In the genomic region with DNA sequence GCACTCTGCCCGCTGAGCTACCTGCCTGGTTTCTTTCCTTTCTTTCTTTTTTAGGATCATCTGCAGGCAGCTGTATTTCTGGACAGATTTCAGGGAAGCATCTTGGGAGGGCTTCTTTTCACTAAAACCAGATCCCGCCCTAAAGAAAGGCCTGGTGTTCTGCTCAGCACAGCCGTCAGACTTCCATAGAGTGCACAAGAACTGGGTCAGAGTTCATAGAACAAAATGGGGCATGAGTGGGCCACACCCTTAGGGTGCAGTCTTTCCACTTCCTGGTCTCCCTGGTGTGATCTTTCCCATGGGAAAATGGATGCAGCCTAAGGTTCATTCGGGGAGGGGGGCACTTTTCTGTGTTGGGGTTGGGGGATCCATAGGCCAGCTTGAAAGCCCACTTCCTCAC, we compare ENCODE assay signal across 28 mouse cellular contexts. TPM values are rescaled to one million over a fixed set of nuclear protein-coding genes. Genes with fewer than 3 reads are reported as not detected.
DNase-seq lines count a peak whose midpoint lies in the region; ATAC-seq and TF ChIP-seq lines count a peak whose summit lies in the region.
"Had no signal": no experiment of that assay in that cellular context is flagged by ENCODE, and none has a peak within 500 bp of the region (broad histone marks: within the 10 kb centered on the region; RNA-seq: fewer than 3 reads in every experiment).

No protein-coding gene starts in this region.

- no peak overlapping the region for H3K27ac ChIP-seq in heart, embryonic 10.5 days
- no peak overlapping the region for H3K27ac ChIP-seq in heart, embryonic 11.5 days (ENCODE audit: low read depth, low read length)
- no peak overlapping the region for H3K27ac ChIP-seq in intestine, embryonic 16.5 days (ENCODE audit: low read length)
- H3K27ac ChIP-seq in stomach, postnatal 0 days (replicated peaks): peak overlapping the region; percentile 13
- no peak overlapping the region for H3K27ac ChIP-seq in hindbrain, embryonic 12.5 days
- H3K27ac ChIP-seq: embryonic facial prominence, embryonic 12.5 days; embryonic facial prominence, embryonic 15.5 days; heart, adult 2 months; heart, embryonic 15.5 days; hindbrain, embryonic 15.5 days had no signal

- DNase-seq in heart, embryonic 10.5 days (ENCODE audit: low spot score): peak; percentile 64
- peak; percentile 24 for DNase-seq in ZHBTc4 (ENCODE audit: low read depth, low spot score)
- peak; percentile 43 for DNase-seq in stomach, postnatal 0 days (ENCODE audit: low spot score)
- DNase-seq in urinary bladder, postnatal 10 days (ENCODE audit: low spot score): no peak
- DNase-seq: adrenal gland, adult 2 months; adrenal gland, postnatal 14 days; B cell, adult 2 months; cerebellum, adult 11 months; cerebellum, adult 2 months; cerebellum, adult 9-11 months; cerebellum, postnatal 25 days; forebrain, postnatal 0 days; gastrocnemius, postnatal 25 days; heart, adult 2 months; heart, postnatal 10 days; heart, postnatal 4 days had no signal

- TF ChIP-seq CTCF in stomach, postnatal 0 days (IDR thresholded peaks at IDR 0.05; ENCODE audit: low read depth): no peak

- no peaks in the 10 kb centered on the region for H3K27me3 ChIP-seq in heart, embryonic 10.5 days (ENCODE audit: insufficient read depth, poor library complexity, severe bottlenecking)
- H3K27me3 ChIP-seq in heart, embryonic 11.5 days (ENCODE audit: control insufficient read depth, insufficient read depth, low read length): peaks cover 2% of the 10 kb centered on the region; the same call in 1 of the 2 replicates
- no peaks in the 10 kb centered on the region for H3K27me3 ChIP-seq in intestine, embryonic 16.5 days (replicated peaks; ENCODE audit: control insufficient read depth, insufficient read depth, low read length)
- no peaks in the 10 kb centered on the region for H3K27me3 ChIP-seq in stomach, postnatal 0 days (ENCODE audit: control insufficient read depth, insufficient read depth, low read length)
- H3K27me3 ChIP-seq in hindbrain, embryonic 12.5 days: no peaks in the 10 kb centered on the region
- H3K27me3 ChIP-seq: embryonic facial prominence, embryonic 12.5 days; embryonic facial prominence, embryonic 15.5 days; heart, embryonic 15.5 days; hindbrain, embryonic 15.5 days had no signal

- TF ChIP-seq EP300 in stomach, postnatal 0 days (optimal IDR thresholded peaks at IDR 0.05): peak; percentile 43

- no peaks in the 10 kb centered on the region for H3K9me3 ChIP-seq in heart, embryonic 10.5 days
- no peaks in the 10 kb centered on the region for H3K9me3 ChIP-seq in heart, embryonic 11.5 days (replicated peaks; ENCODE audit: control insufficient read depth, low read length)
- no peaks in the 10 kb centered on the region for H3K9me3 ChIP-seq in intestine, embryonic 16.5 days (ENCODE audit: control insufficient read depth, low read length)
- H3K9me3 ChIP-seq in stomach, postnatal 0 days (ENCODE audit: control insufficient read depth, low read length): no peaks in the 10 kb centered on the region
- no peaks in the 10 kb centered on the region for H3K9me3 ChIP-seq in hindbrain, embryonic 12.5 days (replicated peaks)
- H3K9me3 ChIP-seq: embryonic facial prominence, embryonic 12.5 days; embryonic facial prominence, embryonic 15.5 days; heart, embryonic 15.5 days; hindbrain, embryonic 15.5 days had no signal

- no peaks in the 10 kb centered on the region for H3K36me3 ChIP-seq in heart, embryonic 10.5 days
- H3K36me3 ChIP-seq in heart, embryonic 11.5 days (ENCODE audit: control insufficient read depth, insufficient read depth, low read length): no peaks in the 10 kb centered on the region
- no peaks in the 10 kb centered on the region for H3K36me3 ChIP-seq in intestine, embryonic 16.5 days (ENCODE audit: control insufficient read depth, insufficient read depth, low read length)
- no peaks in the 10 kb centered on the region for H3K36me3 ChIP-seq in stomach, postnatal 0 days (ENCODE audit: control insufficient read depth, insufficient read depth, low read length)
- H3K36me3 ChIP-seq in hindbrain, embryonic 12.5 days: no peaks in the 10 kb centered on the region
- H3K36me3 ChIP-seq: embryonic facial prominence, embryonic 12.5 days; embryonic facial prominence, embryonic 15.5 days; G1E; heart, embryonic 12.5 days; heart, embryonic 15.5 days; hindbrain, embryonic 15.5 days had no signal

- no peak overlapping the region for H3K4me3 ChIP-seq in heart, embryonic 10.5 days
- no peak overlapping the region for H3K4me3 ChIP-seq in heart, embryonic 11.5 days (ENCODE audit: low read depth, low read length)
- no peak overlapping the region for H3K4me3 ChIP-seq in intestine, embryonic 16.5 days (ENCODE audit: low read length)
- no peak overlapping the region for H3K4me3 ChIP-seq in stomach, postnatal 0 days (ENCODE audit: low read depth, low read length)
- H3K4me3 ChIP-seq in hindbrain, embryonic 12.5 days: no peak overlapping the region
- H3K4me3 ChIP-seq: embryonic facial prominence, embryonic 12.5 days; embryonic facial prominence, embryonic 15.5 days; heart, adult 2 months; heart, embryonic 12.5 days; heart, embryonic 15.5 days; hindbrain, embryonic 15.5 days had no signal

- ATAC-seq in heart, embryonic 11.5 days (replicated peaks; ENCODE audit: insufficient number of reproducible peaks, low FRiP score, low TSS enrichment): no peak
- peak; percentile 82 for ATAC-seq in intestine, embryonic 16.5 days
- peak; percentile 94 for ATAC-seq in stomach, postnatal 0 days (ENCODE audit: low FRiP score, low TSS enrichment)
- no peak for ATAC-seq in hindbrain, embryonic 12.5 days (ENCODE audit: low FRiP score)
- ATAC-seq: forebrain, embryonic 14.5 days; forebrain, postnatal 0 days; Patski had no signal

- no peak overlapping the region for H3K4me2 ChIP-seq in heart, embryonic 11.5 days
- H3K4me2 ChIP-seq in intestine, embryonic 16.5 days (ENCODE audit: low read depth, low read length): no peak overlapping the region
- no peak overlapping the region for H3K4me2 ChIP-seq in stomach, postnatal 0 days (replicated peaks; ENCODE audit: low read depth)
- H3K4me2 ChIP-seq in hindbrain, embryonic 12.5 days (replicated peaks): no peak overlapping the region
- H3K4me2 ChIP-seq: embryonic facial prominence, embryonic 12.5 days; embryonic facial prominence, embryonic 15.5 days; heart, embryonic 12.5 days; heart, embryonic 15.5 days; hindbrain, embryonic 15.5 days had no signal

- H3K4me1 ChIP-seq in heart, embryonic 10.5 days: no peaks in the 10 kb centered on the region
- no peaks in the 10 kb centered on the region for H3K4me1 ChIP-seq in heart, embryonic 11.5 days (ENCODE audit: control insufficient read depth, insufficient read depth, low read length)
- H3K4me1 ChIP-seq in intestine, embryonic 16.5 days (ENCODE audit: control insufficient read depth, insufficient read depth, low read length): peaks cover 6% of the 10 kb centered on the region; the same call in 1 of the 2 replicates
- no peaks in the 10 kb centered on the region for H3K4me1 ChIP-seq in stomach, postnatal 0 days (replicated peaks; ENCODE audit: control insufficient read depth, insufficient read depth)
- H3K4me1 ChIP-seq in hindbrain, embryonic 12.5 days: no peaks in the 10 kb centered on the region
- H3K4me1 ChIP-seq: embryonic facial prominence, embryonic 12.5 days; embryonic facial prominence, embryonic 15.5 days; heart, embryonic 12.5 days; heart, embryonic 15.5 days; hindbrain, embryonic 15.5 days had no signal

- WGBS in heart, embryonic 10.5 days: 61% methylated on average over 4 of the region's 4 CpGs
- WGBS in heart, embryonic 11.5 days (ENCODE audit: insufficient replicate concordance): 60% methylated on average over 4 of the region's 4 CpGs
- WGBS in intestine, embryonic 16.5 days: 68% methylated on average over 4 of the region's 4 CpGs
- WGBS in stomach, postnatal 0 days: 52% methylated on average over 4 of the region's 4 CpGs
- 70% methylated on average over 4 of the region's 4 CpGs for WGBS in hindbrain, embryonic 12.5 days

- no peak overlapping the region for H3K9ac ChIP-seq in heart, embryonic 11.5 days (ENCODE audit: low read depth, low read length)
- H3K9ac ChIP-seq in intestine, embryonic 16.5 days (ENCODE audit: low read depth, low read length): no peak overlapping the region
- no peak overlapping the region for H3K9ac ChIP-seq in stomach, postnatal 0 days (ENCODE audit: low read length)
- H3K9ac ChIP-seq in hindbrain, embryonic 12.5 days: no peak overlapping the region
- H3K9ac ChIP-seq: embryonic facial prominence, embryonic 12.5 days; embryonic facial prominence, embryonic 15.5 days; forebrain, postnatal 0 days; heart, embryonic 12.5 days; heart, embryonic 15.5 days; hindbrain, embryonic 15.5 days had no signal

RNA-seq across cellular contexts. Expression of gene Plpp4, which starts 22.4 kb away (rescaled TPM):
- 0.28 and 0.34 TPM in 2 replicates for polyA plus RNA-seq in heart, embryonic 10.5 days (2016; fragmentation: Nextera tagmentation; extraction: Ambion mirVana)
- polyA plus RNA-seq in heart, embryonic 11.5 days (2014; fragmentation: Nextera tagmentation; extraction: Ambion mirVana): 0.21 and 0.46 TPM in 2 replicates
- polyA plus RNA-seq in intestine, embryonic 16.5 days (2015; fragmentation: Nextera tagmentation; extraction: Ambion mirVana): 0.20 and 0.28 TPM in 2 replicates
- 0.76 and 0.99 TPM in 2 replicates for polyA plus RNA-seq in stomach, postnatal 0 days (2015; fragmentation: Nextera tagmentation; extraction: Ambion mirVana)
- polyA plus RNA-seq in hindbrain, embryonic 12.5 days (2016; fragmentation: Nextera tagmentation; extraction: Ambion mirVana): 2.1 and 2.8 TPM in 2 replicates
- polyA plus RNA-seq: adrenal gland, adult 2 months; G1E; gonadal fat pad, adult 2 months; heart, adult 2 months; Patski had no signal

Comparison
In these comparisons a context has a peak if more than half of its experiments do, and no peak if none do; other contexts are left out.
1. ATAC-seq: peak in intestine, embryonic 16.5 days (single experiment) and stomach, postnatal 0 days (single experiment); none in heart, embryonic 11.5 days (single experiment) and hindbrain, embryonic 12.5 days (single experiment).